Mouse (Mus musculus) layer of hippocampus, adult 9-10 months (tissue): Measurements from ENCODE around the gene Cacna1a.
"Not testable (repeated sequence)": the region's sequence is repeated elsewhere in the genome, so short reads cannot be mapped to it uniquely, and the experiment has no call there.

ENCODE experiments used
- DNase-seq: peaks from one replicate; pipeline ENCODE4 v3.0.0; 2022; ENCODE audit warnings: low spot score

The Cacna1a gene

GRCm38 (mm10) chr8:84474456-84474855 is 86.2 kb downstream of the Cacna1a start:
- DNase-seq = no peak

DNA sequence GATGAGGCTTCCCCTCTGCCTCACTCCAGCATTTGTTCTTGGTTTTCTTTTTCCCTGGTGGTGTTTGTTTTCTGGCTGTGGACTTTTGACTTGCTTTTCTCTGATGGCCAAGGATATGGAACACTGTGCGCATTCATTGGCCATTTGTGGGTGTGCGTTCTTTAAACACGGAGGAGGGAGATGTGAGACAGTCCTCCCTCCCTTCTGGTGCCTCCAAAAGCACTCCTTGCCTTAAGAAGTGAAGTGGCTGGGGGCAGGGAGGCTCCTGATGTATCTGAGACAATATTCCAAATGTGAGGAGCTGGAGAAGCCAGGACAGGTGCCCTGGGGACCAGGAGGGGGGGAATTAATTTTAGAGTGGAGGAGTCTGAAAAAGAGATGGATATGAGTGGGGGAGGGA is 89.1 kb downstream of the Cacna1a start:
- no peak for DNase-seq

- no peak for DNase-seq
These were observed 94.8 kb downstream of the Cacna1a start for GRCm38 (mm10) chr8:84483004-84483403.

GRCm38 (mm10) chr8:84485366-84485765 is 97.1 kb downstream of the Cacna1a start:
- DNase-seq = no peak

GRCm38 (mm10) chr8:84485864-84486263 is 97.6 kb downstream of the Cacna1a start:
- no peak for DNase-seq

GRCm38 (mm10) chr8:84489223-84489622 is 101.0 kb downstream of the Cacna1a start:
- no peak for DNase-seq

DNA sequence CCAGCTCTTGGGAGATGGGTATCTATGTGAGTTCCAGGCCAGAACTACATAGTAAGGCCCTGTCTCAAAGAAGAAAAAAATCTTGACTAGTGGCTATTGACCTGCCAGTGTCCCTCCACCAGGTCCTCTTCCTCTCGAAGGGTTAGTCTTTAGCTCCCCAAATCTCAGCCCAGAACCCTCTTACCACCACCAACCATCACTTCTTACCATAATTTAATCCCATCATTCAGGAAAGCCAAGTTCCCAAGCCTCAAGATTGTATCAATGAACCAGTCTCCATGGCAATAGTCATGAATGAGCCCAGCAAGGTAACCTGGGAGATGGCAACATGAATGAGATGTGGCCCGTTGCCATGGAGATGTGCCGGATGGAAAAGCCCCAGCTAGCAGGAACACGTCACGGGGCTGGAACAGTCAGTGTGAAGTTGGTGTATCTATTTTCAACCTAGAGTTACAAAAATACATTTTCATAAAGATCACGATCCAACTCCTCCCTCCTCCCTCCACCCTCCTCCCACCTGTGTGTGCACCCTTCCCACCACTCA is 106.4 kb downstream of the Cacna1a start:
- DNase-seq = peak; percentile 67

GRCm38 (mm10) chr8:84501181-84501580 is 112.9 kb downstream of the Cacna1a start:
- DNase-seq = no peak

- DNase-seq = no peak
These were observed 113.5 kb downstream of the Cacna1a start for GRCm38 (mm10) chr8:84501671-84502308.

- no peak for DNase-seq
These were observed 114.4 kb downstream of the Cacna1a start for GRCm38 (mm10) chr8:84502638-84503037.

DNA sequence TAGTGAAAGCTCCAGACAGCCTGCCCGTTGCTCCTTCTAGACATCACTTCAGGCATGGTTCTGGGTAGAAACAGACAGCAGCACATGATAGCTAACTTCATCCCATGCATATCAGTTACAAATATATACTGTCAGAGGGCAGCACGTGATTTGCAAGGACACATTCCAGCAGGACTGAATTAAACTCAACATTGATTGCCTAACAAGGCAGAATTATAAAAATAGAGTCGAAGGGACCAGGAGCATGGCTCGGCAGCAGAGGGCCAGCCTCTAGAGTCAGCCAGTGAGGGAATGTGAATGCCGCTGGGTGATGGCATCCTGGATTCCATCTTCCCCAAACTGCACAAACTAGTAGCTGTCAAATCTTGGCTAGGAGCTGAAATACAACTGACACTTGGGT is 119.0 kb downstream of the Cacna1a start:
- DNase-seq = no peak

- DNase-seq = not testable (repeated sequence)
These were observed 121.5 kb downstream of the Cacna1a start for GRCm38 (mm10) chr8:84509764-84510163.

- DNase-seq = no peak
These were observed 123.4 kb downstream of the Cacna1a start for GRCm38 (mm10) chr8:84511621-84512020.

DNA sequence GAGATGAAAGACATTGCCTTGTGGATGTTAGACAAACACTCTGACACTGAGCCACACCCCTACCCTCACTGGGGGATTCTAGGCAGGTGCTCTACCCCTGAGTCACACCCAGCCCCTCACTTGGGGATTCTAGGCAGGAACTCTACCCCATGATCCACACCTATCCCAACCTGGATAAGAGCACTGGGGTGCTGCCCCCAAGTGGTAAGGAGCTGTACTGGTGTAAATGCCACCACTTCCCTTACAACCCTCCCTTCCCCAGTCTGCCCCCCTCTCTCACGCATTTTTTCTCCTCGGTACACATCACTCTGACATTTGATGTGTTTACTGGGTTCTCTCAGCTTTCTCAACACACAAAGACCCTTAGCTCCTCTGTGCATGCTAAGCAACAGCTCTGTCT is 125.5 kb downstream of the Cacna1a start:
- no peak for DNase-seq

DNA sequence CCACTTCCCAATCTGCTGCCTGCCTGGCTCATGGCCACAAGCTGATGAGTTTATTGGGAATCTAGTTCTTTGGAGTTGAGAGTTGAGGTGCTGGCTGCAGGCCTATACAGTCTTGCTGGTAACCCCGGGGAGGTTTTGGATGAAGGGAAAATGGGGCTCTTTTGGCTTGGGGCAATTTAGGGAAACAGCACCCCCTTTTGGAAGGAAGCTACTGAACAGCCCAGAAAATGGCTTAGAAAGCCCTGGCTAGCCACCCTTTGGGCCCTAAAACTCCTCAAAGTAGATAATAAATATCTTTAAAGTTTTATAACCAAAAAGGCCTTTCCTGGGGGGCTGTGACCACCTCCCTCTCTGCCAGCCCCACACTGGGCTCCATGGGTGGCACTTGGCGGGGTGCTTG is 129.9 kb downstream of the Cacna1a start:
- DNase-seq = no peak

DNA sequence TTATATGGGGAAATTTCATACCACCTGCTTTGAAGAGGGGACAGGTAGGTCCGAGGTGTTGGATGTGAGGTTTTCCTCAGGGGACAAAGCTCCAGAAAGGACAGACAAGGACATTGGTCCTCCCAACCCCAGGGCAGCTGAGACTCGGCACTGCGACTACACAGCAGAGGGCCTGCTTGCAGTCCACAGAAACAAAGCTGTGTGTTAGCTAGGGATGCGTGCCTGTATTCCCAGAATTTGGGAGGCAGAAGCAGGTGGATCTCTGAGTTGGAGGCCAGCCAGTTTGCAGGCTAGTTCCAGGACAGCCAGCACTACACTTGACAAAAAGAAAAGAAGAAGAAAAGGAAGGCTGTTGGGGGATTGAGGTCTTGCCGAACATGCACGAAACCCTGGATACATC is 130.5 kb downstream of the Cacna1a start:
- no peak for DNase-seq

DNA sequence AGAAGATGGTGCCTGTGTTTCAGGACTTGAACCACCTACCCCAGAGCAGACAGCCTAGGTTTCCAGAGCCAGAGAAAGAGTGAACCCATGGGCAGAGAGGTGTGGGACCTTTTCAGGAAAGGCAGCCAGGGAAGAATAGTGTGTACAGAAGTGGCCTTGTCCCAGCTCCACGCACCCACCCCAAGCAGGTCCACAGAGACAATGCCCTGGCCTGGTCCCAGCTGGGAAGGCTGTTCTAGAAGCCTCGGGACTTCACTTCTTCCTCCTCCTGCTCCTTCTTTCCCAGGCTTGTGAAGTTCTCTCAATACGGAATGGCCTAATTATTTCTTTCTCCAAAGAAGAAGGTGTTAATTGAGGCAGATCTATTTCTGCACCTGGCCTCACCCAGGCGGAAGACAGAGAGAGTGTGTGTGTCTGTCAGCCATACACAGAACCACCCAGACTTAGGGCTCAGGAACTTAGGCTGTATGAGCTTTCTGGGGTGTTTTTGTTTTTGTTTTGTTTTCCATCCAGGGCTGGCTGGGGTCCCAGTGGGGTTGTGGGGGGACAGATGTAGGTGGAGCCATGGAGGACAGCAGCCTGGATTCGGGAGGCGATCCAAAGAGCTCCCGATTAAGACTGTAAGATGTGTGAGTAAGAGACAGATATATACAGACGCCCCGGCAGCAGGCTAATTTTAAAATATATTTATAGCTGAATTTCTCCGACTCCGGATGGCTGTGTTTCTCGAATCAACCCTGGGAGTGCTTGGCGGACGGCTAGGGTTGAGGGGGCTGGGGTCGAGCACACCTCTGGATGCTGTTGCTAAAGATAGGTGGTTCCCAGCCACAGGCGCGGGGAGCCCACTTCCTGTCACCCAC is 131.8 kb downstream of the Cacna1a start:
- DNase-seq = no peak

DNA sequence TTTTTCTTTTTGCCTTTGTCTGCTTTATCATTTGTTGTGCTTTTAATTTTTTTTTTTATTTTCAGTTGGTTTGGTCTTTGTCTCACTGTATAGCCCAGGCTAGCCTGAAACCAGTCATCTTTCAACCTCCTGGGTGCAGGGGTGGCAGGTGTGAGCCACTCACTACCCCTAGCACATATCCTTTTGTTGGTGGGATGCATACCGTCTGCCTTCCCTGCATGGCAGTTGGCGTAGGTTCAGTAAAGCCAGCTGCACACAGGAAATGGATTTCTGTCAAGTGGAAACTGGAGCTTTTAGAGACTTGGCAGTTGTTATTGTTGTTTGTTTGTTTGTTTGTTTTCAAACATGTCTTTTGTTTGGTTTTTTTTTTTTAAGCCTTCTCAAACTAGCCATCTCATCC is 132.8 kb downstream of the Cacna1a start:
- no peak for DNase-seq

DNA sequence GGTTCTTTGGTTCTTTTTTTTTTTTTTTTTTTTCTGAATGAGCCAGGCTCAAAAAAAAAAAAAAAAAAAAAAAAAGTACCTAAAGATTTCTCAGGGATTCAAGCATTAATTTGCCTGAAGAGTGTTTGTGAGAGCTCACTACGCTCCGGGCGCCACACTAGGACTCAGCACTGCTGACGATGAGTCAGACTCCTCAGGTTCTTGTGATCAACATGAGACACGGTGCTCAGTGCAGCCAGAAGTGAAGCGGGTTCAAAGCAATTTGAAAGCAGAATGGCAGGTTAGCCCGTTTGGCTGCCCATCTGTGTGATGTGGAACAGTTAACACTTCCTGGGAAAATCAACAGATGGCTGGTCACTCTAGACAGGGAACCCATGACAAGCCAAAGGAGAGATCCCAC is 139.8 kb downstream of the Cacna1a start:
- no peak for DNase-seq

- DNase-seq = no peak
These were observed 141.3 kb downstream of the Cacna1a start for GRCm38 (mm10) chr8:84529548-84529947.

DNA sequence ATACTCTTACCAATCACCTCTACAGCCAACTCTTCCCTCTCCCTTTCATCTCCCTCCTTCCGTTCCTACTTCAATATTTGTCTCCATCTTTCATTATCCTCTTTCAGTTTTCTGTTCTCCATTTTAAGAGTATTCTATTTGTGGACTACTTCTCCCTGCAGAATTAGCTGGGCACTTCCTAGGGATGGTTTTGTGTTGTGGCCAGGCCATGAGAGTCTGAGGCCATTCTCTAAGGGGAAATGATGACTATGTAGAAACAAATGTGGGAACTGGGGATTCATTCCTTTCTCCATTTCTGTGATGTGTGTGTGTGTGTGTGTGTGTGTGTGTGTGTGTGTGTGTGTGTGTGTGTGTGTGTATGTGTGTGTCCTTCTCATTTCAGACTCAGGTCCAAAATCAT is 144.5 kb downstream of the Cacna1a start:
- no peak for DNase-seq

GRCm38 (mm10) chr8:84533341-84533740 is 145.1 kb downstream of the Cacna1a start:
- no peak for DNase-seq

GRCm38 (mm10) chr8:84536917-84537316 is 148.7 kb downstream of the Cacna1a start:
- DNase-seq = no peak
